Mouse (Mus musculus) midbrain, postnatal 0 days (tissue): ENCODE measurements around the gene Popdc3. TPM values are rescaled to one million over a fixed set of nuclear protein-coding genes. Genes with fewer than 3 reads are reported as not detected.
A peak's percentile ranks its signal among the peaks of the same experiment; 100 is the strongest.

ENCODE experiments used
- ATAC-seq: fragments of 200-750 bp; cut with Nextera tagmentation; 2 replicates; pipeline ENCODE4 v1.8.0; 2017; ENCODE audit warnings: moderate number of reproducible peaks, mild to moderate bottlenecking, moderate TSS enrichment, moderate library complexity; ENCODE audit not compliant: low FRiP score
- DNase-seq: peaks from one replicate; pipeline ENCODE4 v3.0.0-alpha.2; 2015; ENCODE audit warnings: low spot score
- H3K27ac ChIP-seq: fragments of 300-500 bp; sonication (generic); 2 replicates; pipeline ENCODE4 v1.5.1; 2014; ENCODE audit warnings: low read depth, mild to moderate bottlenecking, low read length, mixed read lengths
- H3K27me3 ChIP-seq: fragments of 300-500 bp; sonication (generic); 2 replicates; pipeline ENCODE4 v1.6.1; 2014; ENCODE audit warnings: low read length, control low read depth, mixed read lengths; ENCODE audit not compliant: insufficient read depth
- H3K36me3 ChIP-seq: fragments of 300-500 bp; sonication (generic); 2 replicates; pipeline ENCODE4 v1.6.1; 2014; ENCODE audit warnings: low read length, control low read depth, mixed read lengths; ENCODE audit not compliant: insufficient read depth
- H3K4me1 ChIP-seq: fragments of 300-500 bp; sonication (generic); 2 replicates; pipeline ENCODE4 v1.6.1; 2014; ENCODE audit warnings: mild to moderate bottlenecking, control low read depth, antibody characterized with exemption, low read length, mixed read lengths; ENCODE audit not compliant: insufficient read depth
- H3K4me2 ChIP-seq: fragments of 300-500 bp; sonication (generic); 2 replicates; pipeline ENCODE4 v1.6.1; 2014; ENCODE audit warnings: low read depth, mild to moderate bottlenecking, low read length, mixed read lengths; ENCODE audit not compliant: poor library complexity, severe bottlenecking
- H3K4me3 ChIP-seq: fragments of 300-500 bp; sonication (generic); 2 replicates; pipeline ENCODE4 v1.5.1; 2014; ENCODE audit warnings: low read depth, mild to moderate bottlenecking, low read length, moderate library complexity
- H3K9ac ChIP-seq: fragments of 300-500 bp; sonication (generic); replicated peaks from 2 replicates; pipeline ENCODE4 v1.6.1; 2014; ENCODE audit warnings: mild to moderate bottlenecking, low read length, moderate library complexity, mixed read lengths; ENCODE audit not compliant: poor library complexity, severe bottlenecking
- H3K9me3 ChIP-seq: fragments of 300-500 bp; sonication (generic); 2 replicates; pipeline ENCODE4 v1.6.1; 2016; ENCODE audit warnings: low read length, control low read depth
- CTCF ChIP-seq: IDR thresholded peaks from 2 replicates; pipeline ENCODE4 v1.5.1; 2016; ENCODE audit warnings: antibody characterized with exemption, mild to moderate bottlenecking
- WGBS: fragments of 180-500 bp; shearing (Covaris S2); extraction: QIAGEN DNeasy Blood & Tissue Kit; methylation state at CpG from one replicate; pipeline ENCODE4 v1.1.7; 2014; 5-methylcytosine and 5-hydroxymethylcytosine counted together
- polyA plus RNA-seq: library from polyadenylated mRNA; unstranded; fragments of >200 nt; fragmentation: Nextera tagmentation; extraction: Ambion mirVana; gene quantifications from 2 replicates; pipeline ENCODE4 v1.2.1, GENCODE M21; 2015
- total RNA-seq: library from RNA; depleted of rRNA; stranded (reverse); fragments of >200 nt; gene quantifications from 2 replicates; pipeline ENCODE4 v1.2.3, GENCODE M21; 2014

Popdc3 gene
- total and polyA plus RNA-seq, 2 experiments from 2014 or later = 2.4 to 2.7 TPM

DNA sequence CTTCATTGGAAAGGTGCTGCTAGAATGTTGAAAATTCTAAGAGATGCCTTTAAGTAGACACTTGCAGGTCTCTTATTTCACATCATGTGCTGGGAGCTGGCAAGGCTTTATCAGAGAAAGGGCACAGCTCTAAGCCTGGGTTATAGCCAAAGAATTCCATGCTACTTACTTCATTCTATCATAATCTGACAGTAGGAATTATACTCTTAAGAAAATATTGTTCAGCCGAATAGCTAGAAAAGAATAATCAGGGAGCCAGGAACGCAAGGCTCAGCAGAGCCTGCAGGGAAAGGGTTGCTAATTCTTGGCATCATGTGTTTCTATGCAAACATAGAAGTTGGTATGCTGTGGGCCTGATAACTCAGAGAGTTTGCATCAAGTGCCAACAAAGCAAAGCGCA is 3.4 kb downstream of the Popdc3 start:
- WGBS = 69% methylated on average over 3 of the region's 3 CpGs
- no peak overlapping the region for H3K4me3 ChIP-seq
- no peaks in the 10 kb centered on the region for H3K27me3 ChIP-seq
- no peak overlapping the region for H3K4me2 ChIP-seq
- no peaks in the 10 kb centered on the region for H3K9me3 ChIP-seq
- DNase-seq (no peak), ATAC-seq (no peak)
- no peak overlapping the region for H3K9ac ChIP-seq
- H3K27ac ChIP-seq = no peak overlapping the region
- H3K4me1 ChIP-seq = no peaks in the 10 kb centered on the region
- TF ChIP-seq CTCF = no peak
- no peaks in the 10 kb centered on the region for H3K36me3 ChIP-seq

GRCm38 (mm10) chr10:45185457-45185856 is 7.6 kb downstream of the Popdc3 start:
- Histone ChIP-seq H3K4me1 (no peaks in the 10 kb centered on the region), H3K36me3 (no peaks in the 10 kb centered on the region), H3K9ac (no peak overlapping the region), H3K27me3 (no peaks in the 10 kb centered on the region), H3K27ac (no peak overlapping the region), H3K4me2 (no peak overlapping the region), H3K4me3 (no peak overlapping the region), H3K9me3 (no peaks in the 10 kb centered on the region)
- ATAC-seq (no peak), DNase-seq (no peak)
- TF ChIP-seq CTCF = 0 out of 2 replicates have a peak, but pooled peaks have one; percentile 10
- WGBS = 90% methylated on average over 2 of the region's 2 CpGs

- WGBS = 50% methylated on average over 14 of the region's 14 CpGs
- H3K36me3 ChIP-seq = no peaks in the 10 kb centered on the region
- no peaks in the 10 kb centered on the region for H3K27me3 ChIP-seq
- H3K9ac ChIP-seq = no peak overlapping the region
- no peak for TF ChIP-seq CTCF
- H3K4me2 ChIP-seq = no peak overlapping the region
- no peak overlapping the region for H3K4me3 ChIP-seq
- ATAC-seq = no peak; the same call in 1 of the 2 replicates
- no peak for DNase-seq
- no peaks in the 10 kb centered on the region for H3K9me3 ChIP-seq
- no peaks in the 10 kb centered on the region for H3K4me1 ChIP-seq
- peak overlapping the region; percentile 18; the same call in 1 of the 2 replicates for H3K27ac ChIP-seq
These were observed 15.7 kb downstream of the Popdc3 start for GRCm38 (mm10) chr10:45193330-45194310.

GRCm38 (mm10) chr10:45194531-45194930 is 16.6 kb downstream of the Popdc3 start:
- DNase-seq (no peak), ATAC-seq (no peak)
- Histone ChIP-seq H3K9me3 (no peaks in the 10 kb centered on the region), H3K4me2 (no peak overlapping the region), H3K36me3 (no peaks in the 10 kb centered on the region), H3K27me3 (no peaks in the 10 kb centered on the region), H3K4me3 (no peak overlapping the region), H3K9ac (no peak overlapping the region), H3K4me1 (no peaks in the 10 kb centered on the region), H3K27ac (no peak overlapping the region)
- no peak for TF ChIP-seq CTCF
- WGBS = 84% methylated on average over 5 of the region's 5 CpGs

DNA sequence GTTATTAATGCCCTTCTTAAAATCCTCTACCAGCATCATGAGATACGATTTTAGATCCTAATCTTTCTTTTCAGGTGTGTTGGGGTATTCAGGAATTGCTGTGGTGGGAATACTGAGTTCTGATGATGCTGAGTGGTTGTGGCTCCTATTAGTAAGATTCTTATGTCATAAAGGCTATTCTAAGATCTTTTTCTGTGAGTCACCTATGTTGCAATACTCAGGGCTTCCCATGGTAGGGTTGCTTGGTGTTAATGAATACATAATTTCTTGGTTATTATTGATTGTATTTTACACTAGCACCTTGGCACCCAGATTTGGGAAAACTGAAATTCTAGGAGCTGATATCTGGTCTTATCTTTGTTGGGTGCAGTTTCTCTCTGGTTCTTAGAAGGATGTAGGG is 26.7 kb downstream of the Popdc3 start:
- no peaks in the 10 kb centered on the region for H3K36me3 ChIP-seq
- no peaks in the 10 kb centered on the region for H3K9me3 ChIP-seq
- H3K27me3 ChIP-seq = no peaks in the 10 kb centered on the region
- no peak overlapping the region for H3K4me2 ChIP-seq
- H3K9ac ChIP-seq = no peak overlapping the region
- ATAC-seq (no peak), DNase-seq (no peak)
- no peak overlapping the region for H3K27ac ChIP-seq
- H3K4me1 ChIP-seq = no peaks in the 10 kb centered on the region
- no peak overlapping the region for H3K4me3 ChIP-seq
- 52% methylated on average over 1 of the region's 1 CpGs for WGBS
- TF ChIP-seq CTCF = no peak

- H3K4me1 ChIP-seq = no peaks in the 10 kb centered on the region
- no peak overlapping the region for H3K4me3 ChIP-seq
- no peaks in the 10 kb centered on the region for H3K9me3 ChIP-seq
- no peak overlapping the region for H3K27ac ChIP-seq
- DNase-seq (no peak), ATAC-seq (no peak)
- no peak overlapping the region for H3K9ac ChIP-seq
- H3K36me3 ChIP-seq = no peaks in the 10 kb centered on the region
- H3K4me2 ChIP-seq = no peak overlapping the region
- no peaks in the 10 kb centered on the region for H3K27me3 ChIP-seq
- TF ChIP-seq CTCF = no peak
These were observed 32.3 kb downstream of the Popdc3 start for GRCm38 (mm10) chr10:45210201-45210600.
